In the genomic region with DNA sequence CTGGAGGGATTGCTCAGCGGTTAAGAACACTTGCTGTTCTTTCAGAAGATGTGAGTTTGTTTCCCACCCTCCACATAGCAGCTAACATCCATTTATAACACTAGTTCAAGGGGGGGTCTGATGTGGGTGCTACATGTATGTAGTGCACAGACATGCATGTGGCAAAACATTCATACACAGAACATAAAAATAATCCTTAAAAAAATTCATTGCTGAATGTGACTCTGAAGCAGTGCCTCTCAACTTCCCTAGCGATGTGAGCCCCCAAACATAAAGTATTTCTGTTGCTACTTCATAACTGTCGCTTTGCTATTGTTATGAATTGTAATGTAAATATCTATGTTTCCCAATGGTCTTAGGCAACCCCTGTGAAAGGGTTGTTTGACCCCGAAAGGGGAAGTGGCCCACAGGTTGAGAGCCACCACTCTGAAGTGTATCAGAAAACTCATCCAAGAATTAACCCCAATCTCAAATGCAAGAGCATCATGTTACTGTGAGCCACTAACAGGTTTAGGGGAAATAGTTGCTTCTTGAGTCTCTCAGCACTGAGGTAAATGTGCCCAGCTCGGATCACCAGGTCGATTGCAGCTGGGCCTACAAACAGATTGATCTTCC, we compare ENCODE assay signal across 15 mouse cellular contexts. TPM values are rescaled to one million over a fixed set of nuclear protein-coding genes. Genes with fewer than 3 reads are reported as not detected.
"Had no signal": no experiment of that assay in that cellular context is flagged by ENCODE, and none has a peak within 500 bp of the region (broad histone marks: within the 10 kb centered on the region; RNA-seq: fewer than 3 reads in every experiment).

No protein-coding gene starts in this region.

- ATAC-seq: intestine, embryonic 15.5 days; lung, postnatal 0 days; midbrain, embryonic 13.5 days had no signal

- DNase-seq: kidney, adult 2 months; kidney, postnatal 25 days; liver, embryonic 13.5 days; lung, adult 18-20 months; lung, postnatal 4 days; right cerebral cortex, postnatal 14 days; thymus, adult 18-20 months; thymus, postnatal 36 days had no signal

RNA-seq across cellular contexts. Expression of gene Capn13, which starts 15.6 kb away (rescaled TPM):
- total RNA-seq: layer of hippocampus, postnatal 25 days; left cerebral cortex, adult 2 months; left cerebral cortex, postnatal 14 days; midbrain, postnatal 0 days had no signal
